Mouse (Mus musculus) forebrain, embryonic 12.5 days (tissue): ENCODE results near the gene Haus3. TPM values are rescaled to one million over a fixed set of nuclear protein-coding genes. Genes with fewer than 3 reads are reported as not detected.

ENCODE experiments used
- ATAC-seq: fragments of 200-750 bp; cut with Nextera tagmentation; 2 replicates; pipeline ENCODE4 v1.8.0; 2017; ENCODE audit warnings: moderate TSS enrichment; ENCODE audit not compliant: low FRiP score
- H3K27ac ChIP-seq: fragments of 300-500 bp; sonication (generic); 2 replicates; pipeline ENCODE4 v1.5.1; 2016; ENCODE audit warnings: mild to moderate bottlenecking
- H3K27me3 ChIP-seq: fragments of 300-500 bp; sonication (generic); 2 replicates; pipeline ENCODE4 v1.6.1; 2016; ENCODE audit warnings: mild to moderate bottlenecking
- H3K36me3 ChIP-seq: fragments of 300-500 bp; sonication (generic); replicated peaks from 2 replicates; pipeline ENCODE4 v1.6.1; 2016; ENCODE audit warnings: mild to moderate bottlenecking
- H3K4me1 ChIP-seq: fragments of 300-500 bp; sonication (generic); 2 replicates; pipeline ENCODE4 v1.6.1; 2016
- H3K4me2 ChIP-seq: fragments of 300-500 bp; sonication (generic); 2 replicates; pipeline ENCODE4 v1.6.1; 2016; ENCODE audit warnings: mild to moderate bottlenecking, moderate library complexity
- H3K4me3 ChIP-seq: fragments of 300-500 bp; sonication (generic); replicated peaks from 2 replicates; pipeline ENCODE4 v1.5.1; 2016; ENCODE audit warnings: mild to moderate bottlenecking
- H3K9ac ChIP-seq: fragments of 300-500 bp; sonication (generic); 2 replicates; pipeline ENCODE4 v1.6.1; 2016; ENCODE audit warnings: mild to moderate bottlenecking
- H3K9me3 ChIP-seq: fragments of 300-500 bp; sonication (generic); 2 replicates; pipeline ENCODE4 v1.6.1; 2016
- WGBS: fragments of 180-500 bp; shearing (Covaris S2); methylation state at CpG from one replicate; pipeline ENCODE4 v1.1.7; 2016; 5-methylcytosine and 5-hydroxymethylcytosine counted together
- polyA plus RNA-seq: library from polyadenylated mRNA; unstranded; fragments of >200 nt; fragmentation: Nextera tagmentation; extraction: Ambion mirVana; gene quantifications from 2 replicates; pipeline ENCODE4 v1.2.1, GENCODE M21; 2016

Gene Haus3
- 43.1 and 45.3 TPM in 2 replicates for polyA plus RNA-seq

DNA sequence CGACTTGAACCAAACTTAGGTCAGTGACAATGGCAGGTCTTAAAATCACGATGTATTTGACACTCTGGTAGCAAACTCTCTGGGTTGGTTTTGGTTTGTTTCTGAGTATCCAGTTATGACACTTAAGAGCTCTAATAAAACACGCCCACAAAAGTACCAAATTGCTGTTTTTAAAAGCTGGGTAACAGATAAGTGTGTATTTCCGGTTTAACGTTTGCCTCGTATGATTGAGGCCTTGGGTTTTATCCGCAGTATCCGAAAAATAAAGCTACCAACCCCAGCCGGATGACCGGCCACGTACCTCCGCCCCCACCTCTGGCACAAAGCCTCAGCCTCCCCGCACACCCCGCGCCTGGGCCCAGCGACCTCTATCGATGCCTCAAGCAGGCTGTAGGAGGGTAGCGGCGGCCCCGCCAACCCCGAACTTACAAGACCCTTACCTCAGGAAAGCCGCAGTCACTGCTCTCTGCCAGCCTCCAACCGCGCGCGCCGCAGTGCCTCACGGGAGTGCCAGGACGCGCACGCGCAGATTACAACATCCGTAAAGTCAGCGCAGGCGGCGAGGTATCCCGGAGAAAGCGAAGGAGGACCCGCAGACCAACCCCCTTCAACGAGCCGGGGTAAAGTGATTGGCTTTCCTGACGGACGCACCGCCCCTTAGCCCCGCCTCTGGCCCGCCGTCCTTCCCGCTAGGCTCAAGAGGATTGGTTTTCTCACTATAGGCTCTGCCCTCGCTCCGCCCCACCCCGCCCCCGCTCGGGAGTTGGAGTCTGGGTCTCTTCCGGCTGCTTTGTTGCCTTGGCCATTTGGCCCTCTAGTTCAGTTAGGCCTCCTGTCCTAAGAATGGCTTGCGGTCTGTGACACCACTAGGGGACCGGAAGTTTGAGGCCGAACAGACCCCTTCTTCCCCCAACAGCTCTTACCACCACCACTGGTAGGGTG, at the start of gene Haus3, which contains the start of gene Poln:
Gene Haus3 (minus strand): TSS at position 578 of the 942 bp plus-strand sequence.
Gene Poln (minus strand): TSS at position 499 of the 942 bp plus-strand sequence.
- peak; percentile 100 for ATAC-seq
- Histone ChIP-seq H3K27ac (peak within 1 kb of the TSS; percentile 91), H3K4me3 (peak within 1 kb of the TSS; percentile 79), H3K36me3 (peaks cover 7% of the 10 kb centered on the region; the same call in 1 of the 2 replicates), H3K9me3 (no peaks in the 10 kb centered on the region), H3K4me1 (peaks cover 25% of the 10 kb centered on the region), H3K9ac (peak within 1 kb of the TSS; percentile 81), H3K27me3 (no peaks in the 10 kb centered on the region), H3K4me2 (peak within 1 kb of the TSS; percentile 61)
- under 1% methylated on average over 57 of the region's 57 CpGs for WGBS

- Histone ChIP-seq H3K27ac (no peak overlapping the region), H3K9me3 (no peaks in the 10 kb centered on the region), H3K4me1 (no peaks in the 10 kb centered on the region), H3K9ac (no peak overlapping the region), H3K27me3 (no peaks in the 10 kb centered on the region), H3K36me3 (no peaks in the 10 kb centered on the region), H3K4me3 (no peak overlapping the region), H3K4me2 (no peak overlapping the region)
- 80% methylated on average over 5 of the region's 5 CpGs for WGBS
- no peak for ATAC-seq
Observed at GRCm38 (mm10) chr5:34218672-34219071, 49.3 kb upstream of the Haus3 start.

DNA sequence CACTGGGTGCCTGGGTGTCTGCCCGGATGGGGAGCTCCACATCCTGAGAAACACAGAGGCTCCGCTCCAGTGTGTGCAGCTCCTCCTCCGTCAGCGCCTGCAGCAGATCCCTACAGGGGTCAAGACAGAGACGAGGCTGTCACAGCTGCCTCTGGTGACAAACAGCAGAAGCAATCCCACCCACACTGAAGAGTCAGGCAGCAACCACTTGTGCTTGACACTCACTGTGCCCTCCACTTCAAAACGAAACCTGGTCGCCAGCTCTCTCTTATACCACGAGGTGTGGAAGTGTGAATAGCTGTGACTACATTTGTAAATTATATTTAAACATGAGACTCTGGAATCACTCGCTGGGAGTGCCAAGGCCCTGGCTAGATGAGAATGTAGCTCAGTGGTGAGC, 48.4 kb upstream of the Haus3 start:
- H3K4me2 ChIP-seq: no peak overlapping the region
- H3K4me1 ChIP-seq: no peaks in the 10 kb centered on the region
- WGBS: 75% methylated on average over 9 of the region's 9 CpGs
- H3K27ac ChIP-seq: no peak overlapping the region
- H3K36me3 ChIP-seq: no peaks in the 10 kb centered on the region
- ATAC-seq: no peak
- H3K27me3 ChIP-seq: no peaks in the 10 kb centered on the region
- H3K9me3 ChIP-seq: no peaks in the 10 kb centered on the region
- H3K4me3 ChIP-seq: no peak overlapping the region
- H3K9ac ChIP-seq: no peak overlapping the region

- ATAC-seq: no peak
- 88% methylated on average over 7 of the region's 7 CpGs for WGBS
- Histone ChIP-seq H3K36me3 (no peaks in the 10 kb centered on the region), H3K4me1 (no peaks in the 10 kb centered on the region), H3K27ac (no peak overlapping the region), H3K4me2 (no peak overlapping the region), H3K4me3 (no peak overlapping the region), H3K9me3 (no peaks in the 10 kb centered on the region), H3K27me3 (no peaks in the 10 kb centered on the region), H3K9ac (no peak overlapping the region)
Observed at GRCm38 (mm10) chr5:34216025-34216424, 46.7 kb upstream of the Haus3 start.

DNA sequence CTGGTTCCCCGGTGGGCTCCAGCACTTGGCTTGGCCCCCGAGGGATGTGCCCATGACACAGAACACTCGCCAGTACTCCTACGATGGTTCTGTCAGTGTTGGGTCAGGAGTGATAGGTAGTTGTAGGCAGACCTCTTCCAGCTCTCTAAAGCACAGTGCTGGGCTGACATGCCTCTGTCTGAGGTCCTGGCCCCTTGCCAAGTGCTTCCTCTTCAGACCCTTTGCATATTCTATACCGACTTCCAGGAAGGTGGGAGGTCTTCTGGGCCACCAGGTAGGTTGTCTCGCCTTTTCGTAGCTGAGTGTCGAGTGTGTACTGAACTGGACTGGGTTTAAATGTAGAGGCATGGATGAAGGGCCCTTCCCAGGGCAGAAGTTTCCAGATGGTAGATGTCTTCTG, 44.3 kb upstream of the Haus3 start:
- no peak overlapping the region for H3K9ac ChIP-seq
- H3K27ac ChIP-seq: no peak overlapping the region
- H3K4me2 ChIP-seq: no peak overlapping the region
- ATAC-seq: no peak
- H3K4me3 ChIP-seq: no peak overlapping the region
- no peaks in the 10 kb centered on the region for H3K27me3 ChIP-seq
- WGBS: 79% methylated on average over 8 of the region's 8 CpGs
- no peaks in the 10 kb centered on the region for H3K9me3 ChIP-seq
- no peaks in the 10 kb centered on the region for H3K36me3 ChIP-seq
- H3K4me1 ChIP-seq: no peaks in the 10 kb centered on the region

DNA sequence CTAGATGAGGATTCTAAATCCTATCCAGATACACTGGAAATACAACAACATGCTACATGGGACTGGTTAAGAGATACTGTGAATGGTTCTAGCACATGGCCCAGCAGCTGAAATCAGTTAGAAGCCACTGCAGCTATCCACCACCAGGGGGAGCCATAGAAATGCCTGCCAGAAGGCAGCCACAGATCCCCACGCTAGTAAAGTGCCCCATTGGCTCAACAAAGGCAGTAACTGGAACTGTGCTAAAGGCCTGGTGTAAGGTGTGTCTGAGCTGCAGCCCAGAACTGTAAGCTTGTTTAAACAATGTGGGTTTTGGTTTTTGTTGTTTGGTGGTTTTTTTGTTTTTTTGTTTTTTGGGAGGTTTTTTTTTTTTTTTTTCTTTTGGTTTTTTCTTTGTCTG, 41.0 kb upstream of the Haus3 start:
- ATAC-seq: peak; percentile 64
- no peak overlapping the region for H3K4me2 ChIP-seq
- H3K9ac ChIP-seq: no peak overlapping the region
- WGBS: 4% methylated on average over 1 of the region's 1 CpGs
- H3K4me3 ChIP-seq: no peak overlapping the region
- no peak overlapping the region for H3K27ac ChIP-seq
- no peaks in the 10 kb centered on the region for H3K9me3 ChIP-seq
- H3K4me1 ChIP-seq: no peaks in the 10 kb centered on the region
- H3K36me3 ChIP-seq: no peaks in the 10 kb centered on the region
- no peaks in the 10 kb centered on the region for H3K27me3 ChIP-seq

GRCm38 (mm10) chr5:34207503-34207902, 38.2 kb upstream of the Haus3 start:
- Histone ChIP-seq H3K9me3 (no peaks in the 10 kb centered on the region), H3K27ac (no peak overlapping the region), H3K4me2 (no peak overlapping the region), H3K36me3 (no peaks in the 10 kb centered on the region), H3K4me1 (no peaks in the 10 kb centered on the region), H3K27me3 (no peaks in the 10 kb centered on the region), H3K4me3 (no peak overlapping the region), H3K9ac (no peak overlapping the region)
- no peak for ATAC-seq
- 42% methylated on average over 3 of the region's 3 CpGs for WGBS

GRCm38 (mm10) chr5:34205788-34206187, 36.5 kb upstream of the Haus3 start:
- Histone ChIP-seq H3K9me3 (no peaks in the 10 kb centered on the region), H3K4me1 (no peaks in the 10 kb centered on the region), H3K9ac (no peak overlapping the region), H3K36me3 (no peaks in the 10 kb centered on the region), H3K27me3 (no peaks in the 10 kb centered on the region), H3K4me3 (no peak overlapping the region), H3K4me2 (no peak overlapping the region), H3K27ac (no peak overlapping the region)
- ATAC-seq: no peak
- WGBS: 72% methylated on average over 2 of the region's 2 CpGs

- no peak overlapping the region for H3K4me3 ChIP-seq
- no peak overlapping the region for H3K27ac ChIP-seq
- no peaks in the 10 kb centered on the region for H3K9me3 ChIP-seq
- H3K9ac ChIP-seq: no peak overlapping the region
- no peaks in the 10 kb centered on the region for H3K4me1 ChIP-seq
- no peak overlapping the region for H3K4me2 ChIP-seq
- H3K36me3 ChIP-seq: no peaks in the 10 kb centered on the region
- no peak for ATAC-seq
- H3K27me3 ChIP-seq: no peaks in the 10 kb centered on the region
- WGBS: 86% methylated on average over 2 of the region's 2 CpGs
Observed at GRCm38 (mm10) chr5:34204911-34205310, 35.6 kb upstream of the Haus3 start.

DNA sequence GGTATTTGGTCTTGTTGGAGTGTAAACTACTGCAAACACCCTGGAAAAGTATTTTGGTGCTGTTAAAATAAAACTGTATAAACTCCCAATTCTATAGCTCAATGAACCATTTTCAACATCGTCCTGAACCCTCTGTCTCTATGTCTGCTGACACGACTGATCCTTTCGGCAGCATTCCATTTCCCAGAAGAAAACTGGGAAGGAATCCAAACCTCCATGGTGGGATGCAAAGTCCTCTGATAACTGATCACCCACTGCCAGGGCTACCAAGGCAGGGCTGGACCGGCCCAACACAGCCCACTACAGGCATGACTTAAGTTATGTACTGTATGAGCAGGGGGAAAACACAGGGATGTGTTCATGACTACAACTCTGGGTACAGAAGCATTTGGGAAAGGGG, 32.7 kb upstream of the Haus3 start:
- no peaks in the 10 kb centered on the region for H3K27me3 ChIP-seq
- no peaks in the 10 kb centered on the region for H3K36me3 ChIP-seq
- H3K27ac ChIP-seq: no peak overlapping the region
- H3K4me3 ChIP-seq: no peak overlapping the region
- no peak overlapping the region for H3K4me2 ChIP-seq
- no peak overlapping the region for H3K9ac ChIP-seq
- no peaks in the 10 kb centered on the region for H3K4me1 ChIP-seq
- ATAC-seq: no peak
- 88% methylated on average over 4 of the region's 4 CpGs for WGBS
- no peaks in the 10 kb centered on the region for H3K9me3 ChIP-seq

- H3K27ac ChIP-seq: no peak overlapping the region
- no peaks in the 10 kb centered on the region for H3K4me1 ChIP-seq
- H3K9me3 ChIP-seq: no peaks in the 10 kb centered on the region
- ATAC-seq: no peak
- H3K4me2 ChIP-seq: no peak overlapping the region
- no peaks in the 10 kb centered on the region for H3K36me3 ChIP-seq
- no peaks in the 10 kb centered on the region for H3K27me3 ChIP-seq
- no peak overlapping the region for H3K9ac ChIP-seq
- no peak overlapping the region for H3K4me3 ChIP-seq
- 82% methylated on average over 2 of the region's 2 CpGs for WGBS
Observed at GRCm38 (mm10) chr5:34201396-34201795, 32.1 kb upstream of the Haus3 start.

DNA sequence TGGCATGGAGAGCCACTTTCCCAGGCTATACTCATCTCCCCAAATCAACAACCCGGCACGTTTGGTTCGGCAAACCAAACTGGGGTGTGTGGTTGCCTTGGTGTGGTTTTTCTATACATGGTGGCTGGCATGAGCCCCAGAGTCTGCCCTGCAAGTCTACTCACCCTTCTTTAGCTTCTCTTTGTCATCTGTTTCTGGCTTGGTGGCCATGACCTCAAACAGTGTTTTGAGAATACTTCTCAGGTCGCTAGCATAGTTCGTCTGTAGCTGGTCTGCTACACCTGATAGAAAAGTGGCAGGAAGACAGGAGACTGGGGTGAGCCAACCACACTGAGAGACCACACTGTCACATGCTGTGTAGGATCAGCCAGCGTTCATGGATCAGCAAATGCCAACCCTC, 29.3 kb upstream of the Haus3 start:
- H3K9ac ChIP-seq: no peak overlapping the region
- no peak for ATAC-seq
- 87% methylated on average over 6 of the region's 6 CpGs for WGBS
- H3K9me3 ChIP-seq: no peaks in the 10 kb centered on the region
- H3K4me3 ChIP-seq: no peak overlapping the region
- no peak overlapping the region for H3K27ac ChIP-seq
- no peaks in the 10 kb centered on the region for H3K36me3 ChIP-seq
- no peak overlapping the region for H3K4me2 ChIP-seq
- no peaks in the 10 kb centered on the region for H3K4me1 ChIP-seq
- no peaks in the 10 kb centered on the region for H3K27me3 ChIP-seq

DNA sequence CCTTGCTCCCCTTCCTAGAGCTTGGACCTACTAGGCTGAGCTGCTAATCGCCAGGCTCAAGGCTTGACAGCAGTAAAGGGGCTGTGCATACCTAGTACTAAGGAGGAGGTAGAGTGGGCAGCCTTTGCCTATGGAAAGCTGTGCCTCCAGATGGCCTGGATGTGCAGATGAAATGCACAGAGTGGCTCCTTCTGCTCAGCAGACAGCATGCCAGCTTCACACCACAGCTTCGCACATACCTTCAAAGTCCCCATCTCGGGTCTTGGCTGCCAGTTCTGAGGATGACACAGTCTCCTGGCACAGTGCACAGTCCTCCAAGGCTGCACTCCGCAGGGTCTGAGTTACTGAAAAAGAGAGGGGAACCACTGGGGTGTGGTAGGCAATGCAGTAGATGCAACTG, 27.9 kb upstream of the Haus3 start:
- H3K36me3 ChIP-seq: no peaks in the 10 kb centered on the region
- H3K4me3 ChIP-seq: no peak overlapping the region
- H3K27me3 ChIP-seq: no peaks in the 10 kb centered on the region
- ATAC-seq: no peak
- no peaks in the 10 kb centered on the region for H3K4me1 ChIP-seq
- no peak overlapping the region for H3K9ac ChIP-seq
- no peak overlapping the region for H3K27ac ChIP-seq
- no peaks in the 10 kb centered on the region for H3K9me3 ChIP-seq
- no peak overlapping the region for H3K4me2 ChIP-seq
- WGBS: 77% methylated on average over 4 of the region's 4 CpGs
